Mouse (Mus musculus) ES-E14 (cell line): ENCODE data around the gene Ap3d1. TPM values are rescaled to one million over a fixed set of nuclear protein-coding genes. Genes with fewer than 3 reads are reported as not detected.

ENCODE experiments used
- DNase-seq: peaks from one replicate; pipeline ENCODE4 v3.0.0-alpha.2; 2013; ENCODE audit warnings: low read depth, low spot score
- H3K27ac ChIP-seq: 2 replicates; pipeline ENCODE4 v1.5.1; 2012; ENCODE audit warnings: low read depth, mild to moderate bottlenecking, low read length, moderate library complexity, mixed read lengths; ENCODE audit not compliant: poor library complexity, insufficient read depth, severe bottlenecking
- H3K36me3 ChIP-seq: 2 replicates; pipeline ENCODE4 v1.6.1; 2012; ENCODE audit warnings: mild to moderate bottlenecking, low read length, moderate library complexity, mixed read lengths; ENCODE audit not compliant: control insufficient read depth, poor library complexity, insufficient read depth, severe bottlenecking
- H3K4me1 ChIP-seq, 2 experiments: fragments of 150-350 bp in 1 of 2; sonication (generic) in 1 of 2; 2 replicates each; pipeline ENCODE4 v1.6.1; 2012; ENCODE audit warnings: low read length in 2 of 2, mild to moderate bottlenecking in 1 of 2, mixed read lengths in 1 of 2; ENCODE audit not compliant: control insufficient read depth in 2 of 2, insufficient read depth in 2 of 2, poor library complexity in 1 of 2
- H3K4me3 ChIP-seq, 2 experiments: fragments of 150-350 bp in 1 of 2; sonication (generic) in 1 of 2; 2 replicates each; pipeline ENCODE4 v1.5.1; 2012; ENCODE audit warnings: low read length in 2 of 2, low read depth in 1 of 2, mild to moderate bottlenecking in 1 of 2, mixed read lengths in 1 of 2; ENCODE audit not compliant: insufficient read depth in 1 of 2, poor library complexity in 1 of 2, severe bottlenecking in 1 of 2
- H3K9ac ChIP-seq: 2 replicates; pipeline ENCODE4 v1.6.1; 2012; ENCODE audit warnings: low read depth, mild to moderate bottlenecking, low read length, mixed read lengths; ENCODE audit not compliant: poor library complexity, insufficient read depth, severe bottlenecking
- H3K9me3 ChIP-seq: fragments of 150-350 bp; sonication (generic); 2 replicates; pipeline ENCODE4 v1.6.1; 2012; ENCODE audit warnings: low read depth, mild to moderate bottlenecking, low read length; ENCODE audit not compliant: control insufficient read depth, insufficient read depth
- CHD2 ChIP-seq: IDR thresholded peaks from 2 replicates; pipeline ENCODE4 v1.6.1; 2014; ENCODE audit warnings: mild to moderate bottlenecking, low read depth, low read length, inconsistent platforms
- HCFC1 ChIP-seq: IDR thresholded peaks from 2 replicates; pipeline ENCODE4 v1.6.1; 2012; ENCODE audit warnings: low read length, inconsistent platforms, borderline replicate concordance; ENCODE audit not compliant: insufficient read depth
- MAFK ChIP-seq: IDR thresholded peaks from 2 replicates; pipeline ENCODE4 v1.6.1; 2014; ENCODE audit warnings: mild to moderate bottlenecking, low read depth, low read length, inconsistent platforms; ENCODE audit not compliant: insufficient read depth
- ZC3H11A ChIP-seq: IDR thresholded peaks from 2 replicates; pipeline ENCODE4 v1.6.1; 2012; ENCODE audit warnings: low read depth, mild to moderate bottlenecking, inconsistent platforms, low read length, borderline replicate concordance
- ZNF384 ChIP-seq: IDR thresholded peaks from 2 replicates; pipeline ENCODE4 v1.6.1; 2012; ENCODE audit warnings: low read depth, low read length, inconsistent platforms
- in situ Hi-C, 2 experiments: fragments of 600-800 bp; cut with MboI; formaldehyde crosslinking; loops; one replicate each; pipeline ENCODE4 v1.15.1; 2025; ENCODE audit warnings: low sequenced_read_pairs in 2 of 2, inconsistent platforms in 1 of 2; ENCODE audit not compliant: unreplicated experiment in 2 of 2
- total RNA-seq: library from RNA; depleted of rRNA; stranded (reverse); fragments of 300-350 nt; gene quantifications from 2 replicates; pipeline ENCODE4 v1.2.3, GENCODE M21; 2012

The Ap3d1 gene
- total RNA-seq, 1 experiment = 74.8 TPM

- H3K9ac ChIP-seq = peak within 1 kb of the TSS; percentile 72
- H3K27ac ChIP-seq = no peak within 1 kb of the TSS; the same call in none of the 2 replicates
- no peaks in the 10 kb centered on the region for H3K9me3 ChIP-seq
- in situ Hi-C loops = no loop called here
- H3K36me3 ChIP-seq = peaks cover 7% of the 10 kb centered on the region
- peak; percentile 97 for DNase-seq
- 0 out of 2 replicates have a peak, but pooled peaks have one; percentile 16 for TF ChIP-seq HCFC1
- TF ChIP-seq CHD2 = no peak
- TF ChIP-seq ZNF384 = peak; percentile 92
- H3K4me3 ChIP-seq = peak within 1 kb of the TSS; percentile 70 to 94
- H3K4me1 ChIP-seq = peaks cover 3 to 4% of the 10 kb centered on the region in 2 experiments; a peak in 1 of 4 replicates
Measured at GRCm38 (mm10) chr10:80701721-80702535, 40.1 kb downstream of the Ap3d1 start, which contains the start of the genes Mob3a and Izumo4. Gene Mob3a (minus strand): TSS chr10:80701977. Gene Izumo4 (plus strand): TSS chr10:80702184.

- DNase-seq = no peak
- H3K36me3 ChIP-seq = no peaks in the 10 kb centered on the region; the same call in 1 of the 2 replicates
- peak overlapping the region; percentile 20; the same call in 1 of the 2 replicates for H3K9ac ChIP-seq
- H3K4me1 ChIP-seq = peaks cover 5 to 15% of the 10 kb centered on the region in 2 experiments; a peak in 3 of 4 replicates
- no peak overlapping the region for H3K27ac ChIP-seq
- H3K4me3 ChIP-seq = peak overlapping the region; percentile 70 to 83; a peak in 2 of 4 replicates
- in situ Hi-C loops = no loop called here
- no peaks in the 10 kb centered on the region for H3K9me3 ChIP-seq
- no peak for TF ChIP-seq ZC3H11A
- no peak for TF ChIP-seq HCFC1
- no peak for TF ChIP-seq CHD2
- no peak for TF ChIP-seq ZNF384
- no peak for TF ChIP-seq MAFK
Measured at GRCm38 (mm10) chr10:80700732-80701131, 41.3 kb downstream of the Ap3d1 start.

- no peak overlapping the region for H3K27ac ChIP-seq
- peaks cover 8 to 20% of the 10 kb centered on the region in 2 experiments; a peak in 3 of 4 replicates for H3K4me1 ChIP-seq
- H3K36me3 ChIP-seq = no peaks in the 10 kb centered on the region; the same call in 1 of the 2 replicates
- 0 out of 2 replicates have a peak overlapping the region, but pooled peaks have one; percentile 14 for H3K9ac ChIP-seq
- TF ChIP-seq CHD2 (no peak), HCFC1 (no peak), ZC3H11A (no peak), ZNF384 (no peak), MAFK (no peak)
- no peak for DNase-seq
- no peak overlapping the region for H3K4me3 ChIP-seq
- in situ Hi-C loops = no loop called here
- H3K9me3 ChIP-seq = no peaks in the 10 kb centered on the region
Measured at GRCm38 (mm10) chr10:80700038-80700504, 42.0 kb downstream of the Ap3d1 start.

GRCm38 (mm10) chr10:80698605-80699004 lies 43.5 kb downstream of the Ap3d1 start:
- Histone ChIP-seq H3K36me3 (no peaks in the 10 kb centered on the region; the same call in 1 of the 2 replicates), H3K4me1 (peaks cover 8 to 22% of the 10 kb centered on the region in 2 experiments; a peak in 3 of 4 replicates), H3K27ac (no peak overlapping the region), H3K9me3 (no peaks in the 10 kb centered on the region), H3K9ac (no peak overlapping the region), H3K4me3 (no peak overlapping the region)
- in situ Hi-C loops = no loop called here
- no peak for TF ChIP-seq HCFC1
- TF ChIP-seq MAFK = no peak
- no peak for TF ChIP-seq ZC3H11A
- TF ChIP-seq CHD2 = no peak
- no peak for TF ChIP-seq ZNF384
- no peak for DNase-seq
